Mouse (Mus musculus): ENCODE data around the gene Chsy1. TPM values are rescaled to one million over a fixed set of nuclear protein-coding genes. Genes with fewer than 3 reads are reported as not detected.

The Chsy1 gene
- polyA plus RNA-seq, 1 experiment from 2014 or later, result 18.2 TPM

- Histone ChIP-seq H3K9me3 (no peaks in the 10 kb centered on the region), H3K27me3 (no peaks in the 10 kb centered on the region), H3K9ac (peak overlapping the region; percentile 71; the same call in 1 of the 2 replicates), H3K27ac (0 out of 2 replicates have a peak overlapping the region, but pooled peaks have one; percentile 91), H3K4me1 (peaks cover 69% of the 10 kb centered on the region), H3K36me3 (no peaks in the 10 kb centered on the region), H3K4me2 (peak overlapping the region; percentile 71), H3K4me3 (peak overlapping the region; percentile 91)
- WGBS, result 45% methylated on average over 10 of the region's 10 CpGs
- no peak for ATAC-seq (ENCODE audit: borderline replicate concordance, extremely low read depth, low FRiP score, low TSS enrichment)
These were observed 1.9 kb downstream of the Chsy1 start for GRCm38 (mm10) chr7:66111211-66111610.

DNA sequence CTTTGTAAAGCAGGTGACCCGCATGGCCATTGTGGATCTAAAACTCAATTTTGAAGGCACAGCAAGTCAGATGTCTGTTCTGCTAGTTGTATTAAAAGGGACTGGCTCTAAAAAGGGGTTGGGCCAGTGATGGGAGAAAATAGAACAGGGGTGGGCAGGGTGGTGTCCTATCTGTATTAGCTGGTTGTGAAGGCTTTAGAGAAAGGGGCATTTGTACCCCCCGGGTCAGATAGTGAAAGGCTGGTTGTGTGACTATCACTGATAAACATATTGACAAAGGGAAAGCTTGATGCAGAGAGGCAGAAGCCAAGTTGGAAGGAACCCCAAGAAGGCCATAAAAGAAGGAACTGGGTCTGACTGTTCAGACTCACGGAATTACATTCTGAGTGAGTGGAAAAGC is 4.2 kb downstream of the Chsy1 start:
- Histone ChIP-seq H3K4me3 (no peak overlapping the region), H3K4me2 (no peak overlapping the region), H3K4me1 (peaks cover 71% of the 10 kb centered on the region), H3K9me3 (no peaks in the 10 kb centered on the region), H3K36me3 (no peaks in the 10 kb centered on the region), H3K27ac (no peak overlapping the region), H3K9ac (no peak overlapping the region), H3K27me3 (no peaks in the 10 kb centered on the region)
- WGBS, result 81% methylated on average over 3 of the region's 3 CpGs
- no peak for ATAC-seq (ENCODE audit: borderline replicate concordance, extremely low read depth, low FRiP score, low TSS enrichment)

DNA sequence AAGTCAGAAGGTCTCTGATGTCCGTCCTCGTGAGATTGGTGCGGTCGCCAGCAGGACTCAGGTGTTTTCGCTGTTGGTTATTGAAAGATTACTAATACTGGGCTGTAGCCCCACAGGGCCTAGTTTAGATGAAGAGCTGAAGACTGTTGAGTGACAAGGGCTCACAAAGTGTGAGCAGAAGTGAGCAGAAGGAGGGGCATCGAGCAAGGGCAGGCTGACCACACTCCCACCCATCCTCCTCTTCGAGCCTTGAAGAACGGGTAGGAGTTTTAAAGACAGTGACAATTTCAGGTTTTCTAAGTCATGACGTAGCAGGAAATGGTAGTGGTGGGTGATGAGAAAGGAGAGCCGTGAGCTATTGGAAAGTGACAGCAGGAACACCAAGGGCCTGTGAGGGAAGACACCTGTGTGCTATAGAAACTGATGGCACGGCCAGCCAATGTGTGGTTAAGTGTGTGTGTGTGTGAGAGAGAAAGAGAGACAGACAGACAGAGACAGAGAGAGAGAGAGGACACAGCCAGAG is 6.6 kb downstream of the Chsy1 start:
- H3K4me1 ChIP-seq, result peaks cover 86% of the 10 kb centered on the region
- H3K27ac ChIP-seq, result no peak overlapping the region
- no peaks in the 10 kb centered on the region for H3K9me3 ChIP-seq
- H3K27me3 ChIP-seq, result no peaks in the 10 kb centered on the region
- no peak for ATAC-seq (ENCODE audit: borderline replicate concordance, extremely low read depth, low FRiP score, low TSS enrichment)
- H3K4me2 ChIP-seq, result 0 out of 2 replicates have a peak overlapping the region, but pooled peaks have one; percentile 5
- 57% methylated on average over 11 of the region's 11 CpGs for WGBS
- H3K4me3 ChIP-seq, result no peak overlapping the region
- H3K36me3 ChIP-seq, result no peaks in the 10 kb centered on the region
- no peak overlapping the region for H3K9ac ChIP-seq

GRCm38 (mm10) chr7:66116906-66117482 is 7.7 kb downstream of the Chsy1 start:
- Histone ChIP-seq H3K9me3 (no peaks in the 10 kb centered on the region), H3K4me3 (no peak overlapping the region), H3K27me3 (no peaks in the 10 kb centered on the region), H3K4me2 (peak overlapping the region; percentile 11; the same call in 1 of the 2 replicates), H3K9ac (no peak overlapping the region), H3K27ac (peak overlapping the region; percentile 47), H3K36me3 (no peaks in the 10 kb centered on the region), H3K4me1 (peaks cover 87% of the 10 kb centered on the region)
- 50% methylated on average over 8 of the region's 8 CpGs for WGBS
- peak; percentile 69 for ATAC-seq (ENCODE audit: borderline replicate concordance, extremely low read depth, low FRiP score, low TSS enrichment)

DNA sequence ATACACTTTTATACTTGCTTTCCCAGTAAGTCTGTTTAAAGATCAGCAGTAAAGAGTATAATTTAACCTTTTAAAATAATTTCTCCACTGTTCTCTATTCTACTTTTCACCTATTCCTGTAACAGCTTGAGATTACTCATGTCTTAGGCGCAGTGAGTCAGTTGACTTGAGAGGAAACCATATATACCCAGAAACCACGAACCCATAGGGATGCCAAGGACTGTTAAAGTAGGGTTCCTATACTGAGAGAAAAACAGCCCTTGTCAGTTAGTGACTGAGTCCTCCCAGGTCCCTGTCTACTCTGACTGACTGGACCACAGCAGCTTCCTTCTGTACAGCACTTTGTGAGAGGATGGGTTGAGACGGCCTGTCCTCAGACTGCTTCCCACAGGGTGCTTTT is 8.7 kb downstream of the Chsy1 start:
- Histone ChIP-seq H3K27me3 (no peaks in the 10 kb centered on the region), H3K4me1 (peaks cover 84% of the 10 kb centered on the region), H3K36me3 (no peaks in the 10 kb centered on the region), H3K4me2 (no peak overlapping the region), H3K9me3 (no peaks in the 10 kb centered on the region), H3K27ac (no peak overlapping the region), H3K4me3 (no peak overlapping the region), H3K9ac (no peak overlapping the region)
- WGBS, result 78% methylated on average over 3 of the region's 3 CpGs
- ATAC-seq (ENCODE audit: borderline replicate concordance, extremely low read depth, low FRiP score, low TSS enrichment), result no peak

DNA sequence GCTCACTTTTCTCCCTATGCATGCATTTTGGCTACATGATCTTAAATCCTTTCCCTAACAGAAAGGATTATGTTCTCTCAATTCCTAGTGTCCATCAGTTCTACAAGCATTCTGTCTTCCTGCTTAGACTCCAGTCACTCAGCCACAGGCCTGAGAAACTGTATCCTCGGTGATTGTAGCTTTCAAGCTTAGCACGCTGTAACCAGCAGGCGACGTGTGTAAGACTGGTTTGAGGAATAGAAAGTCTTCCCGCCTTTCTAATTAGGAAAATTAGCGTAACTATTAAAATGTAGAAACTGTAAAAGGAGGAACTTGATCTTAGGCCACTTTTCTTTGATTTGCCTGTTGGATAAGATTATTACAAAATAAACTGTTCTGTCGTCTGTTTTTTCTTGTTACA is 9.5 kb downstream of the Chsy1 start:
- Histone ChIP-seq H3K4me2 (no peak overlapping the region), H3K27ac (no peak overlapping the region), H3K9ac (no peak overlapping the region), H3K36me3 (no peaks in the 10 kb centered on the region), H3K9me3 (no peaks in the 10 kb centered on the region), H3K4me1 (peaks cover 76% of the 10 kb centered on the region), H3K27me3 (no peaks in the 10 kb centered on the region), H3K4me3 (no peak overlapping the region)
- WGBS, result 85% methylated on average over 7 of the region's 7 CpGs
- ATAC-seq (ENCODE audit: borderline replicate concordance, extremely low read depth, low FRiP score, low TSS enrichment), result no peak

- WGBS, result 43% methylated on average over 1 of the region's 1 CpGs
- no peak overlapping the region for H3K4me3 ChIP-seq
- H3K27me3 ChIP-seq, result no peaks in the 10 kb centered on the region
- no peak overlapping the region for H3K27ac ChIP-seq
- H3K9me3 ChIP-seq, result no peaks in the 10 kb centered on the region
- ATAC-seq (ENCODE audit: borderline replicate concordance, extremely low read depth, low FRiP score, low TSS enrichment), result no peak
- H3K36me3 ChIP-seq, result 0 out of 2 replicates have a peak, but pooled peaks cover under 1% of the 10 kb centered on the region
- no peak overlapping the region for H3K9ac ChIP-seq
- H3K4me1 ChIP-seq, result peaks cover 74% of the 10 kb centered on the region
- no peak overlapping the region for H3K4me2 ChIP-seq
These were observed 10.8 kb downstream of the Chsy1 start for GRCm38 (mm10) chr7:66120139-66120538.

DNA sequence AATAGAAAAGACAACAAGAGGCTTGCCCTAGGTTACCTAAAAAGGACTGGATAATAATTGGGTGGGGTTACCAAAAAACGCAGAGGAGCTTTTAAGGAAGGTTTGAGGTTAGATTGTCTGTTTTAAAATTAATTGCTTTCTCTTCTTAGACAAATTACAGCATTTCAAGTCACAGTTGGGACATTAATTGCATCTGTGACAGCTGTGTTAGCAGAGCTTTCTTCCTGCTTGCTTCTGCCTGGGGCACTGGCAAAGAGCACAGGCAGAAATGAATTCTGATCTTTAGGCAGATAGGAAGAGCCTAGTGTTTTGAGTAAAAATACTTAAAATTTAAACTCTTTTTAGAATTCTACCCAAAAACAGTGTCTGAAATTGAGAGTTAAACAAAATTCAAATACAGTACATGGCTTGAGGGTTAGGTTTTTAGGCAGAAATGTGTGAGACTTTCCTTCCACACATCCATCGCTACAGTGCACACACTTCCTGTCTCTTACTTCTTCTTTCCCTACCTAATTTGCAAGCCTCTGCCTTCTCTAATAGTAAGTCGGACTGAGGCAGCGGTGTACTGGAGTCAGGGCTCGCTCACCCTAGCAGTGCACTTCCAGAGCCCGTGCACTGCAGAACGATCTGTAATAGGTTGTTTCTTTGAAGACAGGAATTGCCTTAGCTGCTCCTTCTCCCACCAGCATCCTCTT is 11.5 kb downstream of the Chsy1 start:
- Histone ChIP-seq H3K4me3 (no peak overlapping the region), H3K27me3 (no peaks in the 10 kb centered on the region), H3K4me1 (peaks cover 67% of the 10 kb centered on the region), H3K4me2 (no peak overlapping the region), H3K27ac (no peak overlapping the region), H3K36me3 (peaks cover 8% of the 10 kb centered on the region), H3K9ac (no peak overlapping the region), H3K9me3 (no peaks in the 10 kb centered on the region)
- ATAC-seq (ENCODE audit: borderline replicate concordance, extremely low read depth, low FRiP score, low TSS enrichment), result no peak
- WGBS, result 72% methylated on average over 7 of the region's 7 CpGs

DNA sequence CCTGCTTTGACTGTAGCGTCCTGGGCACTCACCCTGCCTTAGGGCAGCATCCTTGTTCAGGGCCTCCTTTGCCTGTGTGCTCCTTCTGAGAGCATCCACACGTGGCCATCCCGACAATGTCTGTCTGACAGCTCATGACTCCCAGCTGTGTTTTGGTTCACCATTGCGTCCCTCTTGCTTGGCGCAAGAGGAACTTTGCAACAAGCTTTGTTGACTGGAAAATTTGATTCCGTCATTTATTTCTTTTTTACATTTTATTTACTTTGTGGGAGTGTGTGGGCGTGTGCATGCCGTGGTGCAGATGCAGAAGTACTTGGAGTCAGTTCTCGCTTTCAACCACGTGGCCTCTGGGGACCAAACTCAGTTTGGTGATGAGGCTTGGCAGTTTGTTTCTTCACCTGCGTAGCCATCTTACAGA is 15.2 kb downstream of the Chsy1 start:
- H3K36me3 ChIP-seq, result peaks cover 29% of the 10 kb centered on the region
- no peak overlapping the region for H3K9ac ChIP-seq
- no peak overlapping the region; the same call in 1 of the 2 replicates for H3K4me2 ChIP-seq
- H3K4me1 ChIP-seq, result peaks cover 42% of the 10 kb centered on the region
- no peaks in the 10 kb centered on the region for H3K27me3 ChIP-seq
- ATAC-seq (ENCODE audit: borderline replicate concordance, extremely low read depth, low FRiP score, low TSS enrichment), result peak; percentile 59; the same call in 1 of the 2 replicates
- H3K27ac ChIP-seq, result no peak overlapping the region
- WGBS, result 38% methylated on average over 11 of the region's 11 CpGs
- H3K9me3 ChIP-seq, result no peaks in the 10 kb centered on the region
- no peak overlapping the region for H3K4me3 ChIP-seq

DNA sequence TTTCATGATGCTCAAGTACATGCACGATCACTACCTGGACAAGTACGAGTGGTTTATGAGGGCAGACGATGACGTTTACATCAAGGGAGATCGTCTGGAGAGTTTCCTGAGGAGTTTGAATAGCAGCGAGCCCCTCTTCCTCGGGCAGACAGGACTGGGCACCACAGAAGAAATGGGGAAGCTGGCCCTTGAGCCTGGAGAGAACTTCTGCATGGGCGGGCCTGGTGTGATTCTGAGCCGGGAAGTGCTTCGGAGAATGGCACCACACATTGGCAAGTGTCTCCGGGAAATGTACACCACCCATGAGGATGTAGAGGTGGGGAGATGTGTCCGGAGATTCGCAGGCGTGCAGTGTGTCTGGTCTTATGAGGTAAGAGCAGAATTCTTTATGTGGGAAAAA is 16.1 kb downstream of the Chsy1 start:
- Histone ChIP-seq H3K9me3 (no peaks in the 10 kb centered on the region), H3K27me3 (no peaks in the 10 kb centered on the region), H3K4me1 (peaks cover 34% of the 10 kb centered on the region), H3K4me2 (no peak overlapping the region), H3K9ac (no peak overlapping the region), H3K4me3 (no peak overlapping the region), H3K36me3 (peaks cover 32% of the 10 kb centered on the region), H3K27ac (no peak overlapping the region)
- WGBS, result 75% methylated on average over 14 of the region's 14 CpGs
- ATAC-seq (ENCODE audit: borderline replicate concordance, extremely low read depth, low FRiP score, low TSS enrichment), result no peak

- WGBS, result 73% methylated on average over 4 of the region's 4 CpGs
- ATAC-seq (ENCODE audit: borderline replicate concordance, extremely low read depth, low FRiP score, low TSS enrichment), result no peak
These were observed 18.8 kb downstream of the Chsy1 start for GRCm38 (mm10) chr7:66127951-66128645.

GRCm38 (mm10) chr7:66128857-66129256 is 19.5 kb downstream of the Chsy1 start:
- no peaks in the 10 kb centered on the region for H3K9me3 ChIP-seq
- H3K9ac ChIP-seq, result no peak overlapping the region
- H3K4me3 ChIP-seq, result no peak overlapping the region
- peaks cover 15% of the 10 kb centered on the region for H3K4me1 ChIP-seq
- H3K4me2 ChIP-seq, result no peak overlapping the region
- no peaks in the 10 kb centered on the region for H3K27me3 ChIP-seq
- H3K27ac ChIP-seq, result no peak overlapping the region
- H3K36me3 ChIP-seq, result peaks cover 39% of the 10 kb centered on the region
- 32% methylated on average over 3 of the region's 3 CpGs for WGBS
- ATAC-seq (ENCODE audit: borderline replicate concordance, extremely low read depth, low FRiP score, low TSS enrichment), result no peak

More at GRCm38 (mm10) chr7:66127951-66128645, 18.8 kb downstream of the Chsy1 start:
- H3K4me1 ChIP-seq, result peaks cover 15% of the 10 kb centered on the region
- H3K36me3 ChIP-seq, result peaks cover 39% of the 10 kb centered on the region
- H3K4me2 ChIP-seq, result no peak overlapping the region
- no peak overlapping the region for H3K4me3 ChIP-seq
- no peaks in the 10 kb centered on the region for H3K27me3 ChIP-seq
- no peak overlapping the region for H3K27ac ChIP-seq
- no peaks in the 10 kb centered on the region for H3K9me3 ChIP-seq
- no peak overlapping the region for H3K9ac ChIP-seq

All from lung, embryonic 15.5 days (tissue).